Mouse (Mus musculus) heart, embryonic 11.5 days (tissue): ENCODE measurements around the gene Sox1. TPM values are rescaled to one million over a fixed set of nuclear protein-coding genes. Genes with fewer than 3 reads are reported as not detected.

Experiments
- ATAC-seq: fragments of 200-750 bp; cut with Nextera tagmentation; replicated peaks from 2 replicates; pipeline ENCODE4 v1.8.0; 2017; ENCODE audit warnings: moderate library complexity; ENCODE audit not compliant: insufficient number of reproducible peaks, low FRiP score, low TSS enrichment
- H3K27ac ChIP-seq: fragments of 300-500 bp; sonication (generic); 2 replicates; pipeline ENCODE4 v1.5.1; 2014; ENCODE audit warnings: mild to moderate bottlenecking, low read depth, low read length
- H3K27me3 ChIP-seq: fragments of 300-500 bp; sonication (generic); 2 replicates; pipeline ENCODE4 v1.6.1; 2014; ENCODE audit warnings: mild to moderate bottlenecking, low read length, mixed read lengths; ENCODE audit not compliant: control insufficient read depth, insufficient read depth
- H3K36me3 ChIP-seq: fragments of 300-500 bp; sonication (generic); 2 replicates; pipeline ENCODE4 v1.6.1; 2014; ENCODE audit warnings: mild to moderate bottlenecking, low read length, moderate library complexity, mixed read lengths; ENCODE audit not compliant: control insufficient read depth, insufficient read depth
- H3K4me1 ChIP-seq: fragments of 300-500 bp; sonication (generic); 2 replicates; pipeline ENCODE4 v1.6.1; 2014; ENCODE audit warnings: low read length; ENCODE audit not compliant: control insufficient read depth, insufficient read depth
- H3K4me2 ChIP-seq: fragments of 300-500 bp; sonication (generic); 2 replicates; pipeline ENCODE4 v1.6.1; 2014; ENCODE audit warnings: mild to moderate bottlenecking, moderate library complexity
- H3K4me3 ChIP-seq: fragments of 300-500 bp; sonication (generic); 2 replicates; pipeline ENCODE4 v1.5.1; 2014; ENCODE audit warnings: low read depth, low read length
- H3K9ac ChIP-seq: fragments of 300-500 bp; sonication (generic); 2 replicates; pipeline ENCODE4 v1.6.1; 2014; ENCODE audit warnings: mild to moderate bottlenecking, low read depth, low read length, moderate library complexity
- H3K9me3 ChIP-seq: fragments of 300-500 bp; sonication (generic); replicated peaks from 2 replicates; pipeline ENCODE4 v1.6.1; 2016; ENCODE audit warnings: low read length; ENCODE audit not compliant: control insufficient read depth
- WGBS: fragments of 180-500 bp; shearing (Covaris S2); extraction: QIAGEN DNeasy Blood & Tissue Kit; methylation state at CpG from one replicate; pipeline ENCODE4 v1.1.7; 2014; ENCODE audit not compliant: insufficient replicate concordance; 5-methylcytosine and 5-hydroxymethylcytosine counted together
- microRNA-seq: library from miRNA; unstranded; fragments of <30 nt; microRNA quantifications from one replicate; pipeline ENCODE4, GENCODE M21; 2016; ENCODE audit warnings: borderline number of aligned reads
- polyA plus RNA-seq: library from polyadenylated mRNA; unstranded; fragments of >200 nt; fragmentation: Nextera tagmentation; extraction: Ambion mirVana; gene quantifications from 2 replicates; pipeline ENCODE4 v1.2.1, GENCODE M21; 2014

The Sox1 gene
- polyA plus RNA-seq, 1 experiment from 2014 or later, result not detected

DNA sequence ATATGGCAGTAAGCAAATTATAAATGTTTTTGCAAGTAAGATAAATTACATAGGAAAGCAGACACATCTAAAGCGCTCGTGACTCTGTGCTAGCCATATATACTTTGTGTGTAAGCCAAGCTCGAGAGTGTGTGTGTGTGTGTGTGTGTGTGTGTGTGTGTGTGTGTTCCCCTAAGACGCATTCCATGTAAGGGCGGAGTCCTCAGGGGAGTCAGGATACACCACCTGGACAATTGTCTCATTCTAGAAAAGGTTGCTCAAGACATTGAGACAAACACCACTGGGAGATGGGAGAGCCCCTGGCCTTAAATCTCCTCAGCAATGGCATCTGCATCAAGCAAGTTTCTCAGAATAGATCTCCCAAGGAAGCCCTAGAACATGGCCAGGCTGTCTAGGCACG lies 42.9 kb downstream of the Sox1 start:
- peaks cover 19% of the 10 kb centered on the region for H3K27me3 ChIP-seq
- H3K9ac ChIP-seq, result no peak overlapping the region
- no peak overlapping the region for H3K4me2 ChIP-seq
- ATAC-seq, result no peak
- no peaks in the 10 kb centered on the region for H3K9me3 ChIP-seq
- no peak overlapping the region for H3K4me3 ChIP-seq
- WGBS, result 74% methylated on average over 6 of the region's 6 CpGs
- no peak overlapping the region for H3K27ac ChIP-seq
- H3K4me1 ChIP-seq, result no peaks in the 10 kb centered on the region
- H3K36me3 ChIP-seq, result no peaks in the 10 kb centered on the region

DNA sequence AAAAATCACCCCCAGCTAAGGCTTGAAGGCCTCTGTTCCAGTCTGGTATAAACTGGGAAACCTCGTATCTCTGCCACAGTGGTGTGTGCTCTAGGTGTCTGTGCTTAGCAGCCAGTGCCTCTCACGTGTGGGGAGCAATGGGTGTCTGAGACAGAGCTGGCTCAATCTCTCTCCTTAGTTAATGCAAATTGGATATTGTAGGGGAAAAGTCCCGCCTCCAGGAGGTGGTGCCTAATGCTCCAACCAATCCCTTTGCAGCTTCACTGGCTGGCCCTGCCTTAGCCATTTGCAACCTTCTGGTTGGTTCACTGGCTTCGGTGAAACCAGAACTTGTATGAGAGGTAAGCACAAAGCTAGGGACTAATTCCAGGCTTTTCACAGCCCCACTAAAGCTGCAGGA lies 43.9 kb downstream of the Sox1 start:
- Histone ChIP-seq H3K9ac (no peak overlapping the region), H3K27ac (no peak overlapping the region), H3K36me3 (no peaks in the 10 kb centered on the region), H3K9me3 (no peaks in the 10 kb centered on the region), H3K27me3 (peaks cover 11% of the 10 kb centered on the region), H3K4me1 (no peaks in the 10 kb centered on the region), H3K4me2 (no peak overlapping the region), H3K4me3 (no peak overlapping the region)
- 24% methylated on average over 4 of the region's 4 CpGs for WGBS
- no peak for ATAC-seq

GRCm38 (mm10) chr8:12439846-12440245 lies 44.8 kb downstream of the Sox1 start:
- no peak overlapping the region for H3K4me2 ChIP-seq
- ATAC-seq, result no peak

DNA sequence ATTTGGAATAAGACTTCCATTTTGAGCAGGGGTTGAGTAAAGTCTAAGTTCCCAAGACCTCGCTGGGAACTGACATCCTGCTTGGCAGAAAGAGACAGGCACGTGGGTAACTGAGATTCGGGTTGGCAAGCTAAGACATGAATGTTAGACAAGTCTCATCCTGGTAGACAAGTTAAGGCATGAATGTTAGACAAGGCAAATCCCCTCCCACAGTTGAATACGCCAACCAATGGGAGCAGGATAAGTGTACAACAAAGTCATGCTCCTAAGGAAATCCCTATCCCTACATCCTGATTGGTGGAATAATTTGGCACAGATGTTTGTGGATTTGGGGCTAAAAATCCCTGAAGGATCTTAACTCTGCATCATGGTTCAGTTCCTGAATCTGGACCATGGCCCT lies 45.9 kb downstream of the Sox1 start:
- WGBS, result 79% methylated on average over 4 of the region's 4 CpGs
- Histone ChIP-seq H3K9ac (no peak overlapping the region), H3K4me1 (no peaks in the 10 kb centered on the region), H3K4me3 (no peak overlapping the region), H3K4me2 (no peak overlapping the region), H3K27me3 (peaks cover 19% of the 10 kb centered on the region), H3K9me3 (no peaks in the 10 kb centered on the region), H3K36me3 (no peaks in the 10 kb centered on the region), H3K27ac (no peak overlapping the region)
- ATAC-seq, result no peak

More at GRCm38 (mm10) chr8:12439846-12440245, 44.8 kb downstream of the Sox1 start:
- Histone ChIP-seq H3K9me3 (no peaks in the 10 kb centered on the region), H3K4me3 (no peak overlapping the region), H3K4me1 (no peaks in the 10 kb centered on the region), H3K36me3 (no peaks in the 10 kb centered on the region), H3K27me3 (peaks cover 11% of the 10 kb centered on the region), H3K27ac (no peak overlapping the region), H3K9ac (no peak overlapping the region)
- 90% methylated on average over 10 of the region's 10 CpGs for WGBS

DNA sequence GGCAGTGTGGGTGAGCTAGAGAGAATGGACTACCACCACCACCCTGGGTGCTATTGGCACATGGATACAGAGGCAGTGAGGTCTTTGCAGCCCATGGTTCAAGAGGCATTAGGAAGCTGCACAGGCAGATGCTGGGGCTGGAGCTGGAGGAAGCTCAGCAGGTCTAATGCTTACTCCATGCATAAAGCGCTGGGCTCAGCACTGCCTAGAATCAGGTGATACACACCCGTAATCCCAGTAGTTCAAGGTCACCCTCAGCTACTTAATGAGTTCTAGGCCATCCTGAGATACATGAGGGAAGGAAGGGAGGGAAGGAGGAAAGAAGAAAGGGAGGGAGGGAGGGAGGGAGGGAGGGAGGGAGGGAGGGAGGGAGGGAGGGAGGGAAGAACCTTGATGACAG lies 50.2 kb downstream of the Sox1 start:
- Histone ChIP-seq H3K4me2 (no peak overlapping the region), H3K4me3 (no peak overlapping the region), H3K4me1 (no peaks in the 10 kb centered on the region), H3K9ac (no peak overlapping the region), H3K27ac (no peak overlapping the region), H3K27me3 (peaks cover 41% of the 10 kb centered on the region), H3K36me3 (no peaks in the 10 kb centered on the region), H3K9me3 (peaks cover 2% of the 10 kb centered on the region; the same call in 1 of the 2 replicates)
- ATAC-seq, result no peak
- WGBS, result 32% methylated on average over 2 of the region's 2 CpGs

DNA sequence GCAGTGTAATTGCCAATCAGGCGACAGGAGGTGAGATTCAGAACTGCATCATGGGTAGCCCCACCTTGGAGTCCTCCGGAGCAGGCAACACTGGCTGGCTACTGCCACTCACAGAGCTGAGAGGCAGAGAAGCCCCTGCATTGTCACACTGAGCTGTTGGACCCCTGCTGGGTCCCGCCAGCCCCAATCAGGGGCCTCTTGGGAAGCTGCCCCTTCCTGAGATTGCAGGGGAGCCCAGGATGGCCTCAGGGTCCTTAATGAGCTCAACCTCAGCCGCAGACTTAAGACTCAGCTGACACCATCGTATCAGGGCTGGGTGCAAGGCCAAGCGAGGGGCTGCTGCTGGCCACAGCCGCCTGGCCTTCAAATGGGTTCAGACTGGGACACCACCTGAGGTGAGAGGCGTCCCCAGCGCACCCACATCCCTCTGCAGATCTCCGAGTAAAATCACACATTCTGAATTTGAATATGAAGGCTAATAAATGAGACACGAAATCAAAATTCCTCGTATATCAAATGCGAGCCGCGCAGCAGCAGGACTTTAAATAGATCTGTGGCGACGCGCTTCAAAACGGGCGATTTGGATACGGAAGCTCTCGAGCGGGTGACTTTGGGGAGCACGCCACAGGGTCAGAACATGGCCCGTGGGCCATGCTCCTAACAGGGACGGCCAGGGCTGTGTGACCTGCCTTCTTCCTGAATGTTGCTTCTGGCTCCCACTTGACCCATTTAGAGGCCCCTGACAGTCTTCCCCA lies 51.0 kb downstream of the Sox1 start:
- Histone ChIP-seq H3K9me3 (peaks cover 2% of the 10 kb centered on the region; the same call in 1 of the 2 replicates), H3K4me1 (no peaks in the 10 kb centered on the region), H3K4me2 (peak overlapping the region; percentile 39), H3K36me3 (no peaks in the 10 kb centered on the region), H3K9ac (no peak overlapping the region), H3K27ac (no peak overlapping the region), H3K4me3 (peak overlapping the region; percentile 1; the same call in 1 of the 2 replicates), H3K27me3 (peaks cover 41% of the 10 kb centered on the region)
- 3% methylated on average over 26 of the region's 26 CpGs for WGBS
- ATAC-seq, result no peak

Small RNAs within 50 kb of the gene (microRNA-seq; reads per million reads assigned to microRNA genes)
- not detected for gene Gm25239

Other genes starting within 250 kb of the Sox1 start
- not detected in 2 replicates for gene A230072I06Rik, start 116.5 kb upstream of the Sox1 start, polyA plus RNA-seq
- not detected in 2 replicates for gene Spaca7, start 177.7 kb downstream of the Sox1 start, polyA plus RNA-seq